Mouse (Mus musculus) gastrocnemius, postnatal 14 days (tissue): ENCODE results near the gene Lims1. TPM values are rescaled to one million over a fixed set of nuclear protein-coding genes. Genes with fewer than 3 reads are reported as not detected.
A peak's percentile ranks its signal among the peaks of the same experiment; 100 is the strongest.

Experiments
- DNase-seq: peaks from one replicate; pipeline ENCODE4 v3.0.0; 2021; ENCODE audit warnings: mixed read lengths
- intact Hi-C: fragments of 180-260 bp; cut with DNase I; formaldehyde crosslinking; loops from one replicate; pipeline ENCODE4 v1.15.1; 2025; ENCODE audit warnings: low total_unique reads
- total RNA-seq, 2 experiments: library from RNA; stranded (reverse); gene quantifications; 2 replicates each; pipeline ENCODE4 v1.2.3; 2021

The Lims1 gene
- total RNA-seq, 2 experiments from 2014 or later, result 48.4 to 70.7 TPM

GRCm38 (mm10) chr10:58341685-58342084, 18.4 kb downstream of the Lims1 start:
- peak; percentile 49 for DNase-seq
- intact Hi-C loops, result no loop called here

GRCm38 (mm10) chr10:58342199-58342598, 18.9 kb downstream of the Lims1 start:
- intact Hi-C loops, result no loop called here
- no peak for DNase-seq

GRCm38 (mm10) chr10:58343552-58343951, 20.3 kb downstream of the Lims1 start:
- intact Hi-C loops, result no loop called here
- DNase-seq, result no peak

DNA sequence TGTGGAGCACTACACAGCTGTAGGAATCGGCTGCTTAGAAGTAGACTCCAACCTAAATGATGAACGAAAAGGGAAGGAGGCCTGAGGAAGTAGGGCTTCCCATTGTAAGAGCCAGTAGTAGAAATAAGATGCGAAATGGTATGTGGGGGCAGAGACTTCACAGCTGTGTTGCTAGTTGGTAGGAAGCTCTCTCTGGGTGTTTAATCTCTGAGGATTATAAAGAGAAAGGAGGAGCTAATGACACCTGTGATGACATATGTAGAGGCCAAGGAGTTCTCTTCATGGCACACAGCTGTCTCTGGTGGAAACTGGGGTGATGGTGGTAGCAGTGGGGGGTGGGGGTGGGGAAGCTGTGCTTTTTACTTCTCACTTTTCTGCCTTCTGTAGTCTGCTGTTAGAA, 27.3 kb downstream of the Lims1 start:
- no peak for DNase-seq
- intact Hi-C loops, result no loop called here

- intact Hi-C loops, result no loop called here
- no peak for DNase-seq
Measured at GRCm38 (mm10) chr10:58351670-58352069, 28.4 kb downstream of the Lims1 start.

- no peak for DNase-seq
- intact Hi-C loops, result no loop called here
Measured at GRCm38 (mm10) chr10:58352364-58352763, 29.1 kb downstream of the Lims1 start.

- DNase-seq, result no peak
- intact Hi-C loops, result no loop called here
Measured at GRCm38 (mm10) chr10:58354561-58354960, 31.3 kb downstream of the Lims1 start.

- intact Hi-C loops, result no loop called here
Measured at GRCm38 (mm10) chr10:58356460-58356859, 33.2 kb downstream of the Lims1 start.

DNA sequence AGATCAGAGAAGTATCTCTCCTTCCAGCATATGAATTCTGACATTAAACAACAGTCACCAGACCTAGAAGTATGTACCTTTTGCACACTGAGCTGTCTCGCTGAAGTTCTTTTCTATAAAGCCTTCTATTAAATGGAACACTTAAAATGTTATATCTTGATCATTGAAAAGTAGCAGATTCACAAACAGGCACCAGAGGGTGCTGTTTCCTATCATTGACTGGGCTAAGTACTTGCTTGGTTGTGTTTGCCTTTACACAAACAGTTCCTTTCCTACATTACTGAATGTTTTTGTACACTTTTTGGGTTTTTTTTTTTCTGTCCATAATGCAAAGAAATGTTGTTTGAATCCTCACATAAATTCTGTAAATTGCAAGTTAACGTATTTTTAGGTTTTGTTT, 35.9 kb downstream of the Lims1 start:
- DNase-seq, result no peak
- intact Hi-C loops, result no loop called here

More at GRCm38 (mm10) chr10:58356460-58356859, 33.2 kb downstream of the Lims1 start:
- DNase-seq, result no peak

DNA sequence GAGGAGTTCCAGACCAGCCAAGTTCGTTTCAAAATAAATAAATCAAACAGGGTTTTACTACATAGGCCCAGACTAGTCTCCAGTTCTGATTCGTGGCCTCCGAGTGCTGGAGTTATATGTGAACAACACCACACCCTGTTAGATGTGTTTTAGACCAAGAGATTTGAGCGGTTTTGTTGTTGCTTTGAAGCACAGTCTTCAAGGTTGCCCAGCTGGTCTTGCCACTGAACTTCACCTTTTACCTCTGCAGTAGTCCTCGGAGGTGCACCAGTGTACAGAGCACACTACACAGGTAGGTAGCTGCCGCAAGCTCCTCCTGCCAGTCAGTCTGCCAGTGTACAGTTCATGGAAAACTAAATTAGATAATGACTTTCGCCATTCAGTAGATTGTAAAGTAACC, 36.7 kb downstream of the Lims1 start:
- intact Hi-C loops, result no loop called here
- DNase-seq, result no peak

DNA sequence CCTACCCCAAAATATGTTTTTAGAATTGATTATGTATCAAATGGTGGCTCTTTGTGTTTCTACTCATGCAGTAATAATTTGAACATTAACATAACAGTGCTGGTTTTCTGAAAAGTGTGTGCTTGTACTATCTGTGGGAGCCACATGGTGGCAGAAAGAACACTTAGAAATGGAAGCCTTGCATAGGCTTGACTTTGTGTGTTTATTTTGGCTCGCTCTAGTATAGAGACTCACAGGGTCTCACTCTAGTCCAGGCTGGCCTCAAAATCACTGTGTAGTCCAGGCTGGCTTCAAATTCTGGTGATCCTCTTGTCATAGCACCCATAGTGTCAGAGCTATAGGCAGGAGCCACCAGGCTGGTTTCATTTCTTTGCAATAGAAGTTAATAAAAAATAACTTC, 39.5 kb downstream of the Lims1 start:
- no peak for DNase-seq
- intact Hi-C loops, result no loop called here

GRCm38 (mm10) chr10:58364770-58365515, 41.7 kb downstream of the Lims1 start:
- DNase-seq, result no peak
- intact Hi-C loops, result no loop called here

DNA sequence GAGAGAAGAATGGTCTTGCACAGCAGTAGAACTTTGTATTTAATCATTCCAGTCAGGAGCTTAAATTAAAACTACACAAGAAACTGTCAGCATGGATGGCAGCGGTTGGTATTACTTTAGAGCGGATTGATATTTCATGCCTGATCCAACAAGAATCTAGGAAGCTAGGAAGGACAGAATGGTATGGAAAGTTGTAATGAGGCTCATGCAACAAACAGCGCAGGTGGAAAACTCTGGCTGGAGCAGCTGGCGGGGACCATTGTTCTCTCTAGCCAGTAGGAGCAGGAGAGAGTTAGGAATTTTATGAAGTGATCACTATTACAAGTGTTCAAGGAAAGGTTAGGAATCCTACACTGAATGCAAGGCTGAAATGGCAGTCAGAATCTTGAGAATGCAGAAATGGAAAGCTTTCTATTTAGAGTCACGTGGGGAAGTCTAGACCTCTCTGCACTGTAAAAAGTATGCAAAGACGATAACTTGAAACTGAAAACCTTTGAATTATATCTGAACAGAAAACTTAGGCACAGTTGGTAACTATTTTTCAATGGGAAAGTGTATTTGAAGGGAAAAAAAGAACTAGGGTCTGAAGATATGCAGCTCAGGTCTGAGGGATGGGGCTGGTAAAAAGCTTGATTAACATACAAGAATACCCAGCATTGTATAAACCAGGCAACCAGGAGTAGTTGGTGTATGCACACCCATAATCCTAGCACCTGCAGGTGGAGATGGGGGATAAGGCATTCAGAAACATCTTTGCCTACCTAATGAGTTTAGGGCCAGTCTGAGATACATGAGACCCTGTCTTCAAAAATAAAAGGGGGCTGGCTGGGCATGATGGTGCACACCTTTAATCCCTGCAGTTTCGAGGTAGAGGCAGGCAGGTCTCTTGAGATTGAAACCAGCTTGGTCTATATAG, 45.8 kb downstream of the Lims1 start:
- intact Hi-C loops, result no loop called here
- DNase-seq, result no peak

- no peak for DNase-seq
- intact Hi-C loops, result no loop called here
Measured at GRCm38 (mm10) chr10:58369707-58370093, 46.4 kb downstream of the Lims1 start.

- no peak for DNase-seq
- intact Hi-C loops, result no loop called here
Measured at GRCm38 (mm10) chr10:58370143-58370542, 46.9 kb downstream of the Lims1 start.

- intact Hi-C loops, result no loop called here
- no peak for DNase-seq
Measured at GRCm38 (mm10) chr10:58370559-58370958, 47.3 kb downstream of the Lims1 start.

- no peak for DNase-seq
- intact Hi-C loops, result no loop called here
Measured at GRCm38 (mm10) chr10:58371279-58371842, 48.1 kb downstream of the Lims1 start.

DNA sequence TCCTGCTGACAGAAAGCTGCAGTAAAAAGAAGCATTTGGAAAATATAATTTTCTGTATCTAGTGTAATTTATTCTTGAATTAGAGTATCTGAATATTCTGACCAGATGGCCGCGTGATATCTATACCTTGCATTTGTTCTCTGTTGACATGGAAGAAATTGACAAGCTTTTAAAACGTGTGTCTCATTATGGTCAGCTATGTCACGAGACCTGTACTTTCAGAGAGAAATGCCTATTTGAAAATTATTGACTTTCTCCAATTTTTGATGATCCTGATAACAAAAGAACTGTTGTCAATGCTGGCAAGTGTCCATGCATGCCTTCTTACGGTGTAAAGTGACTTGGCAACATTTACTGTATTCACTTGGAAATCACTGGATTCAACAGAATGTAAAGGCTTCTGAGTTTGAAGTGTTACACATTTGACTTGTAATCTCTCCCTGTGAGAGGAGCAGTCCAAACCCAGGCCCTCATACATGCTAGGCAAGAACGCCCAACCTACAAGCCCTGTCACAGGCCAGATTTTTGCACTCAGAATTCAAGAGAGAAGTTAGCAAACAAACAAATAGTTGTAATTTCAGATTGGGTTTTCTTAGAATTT, 49.3 kb downstream of the Lims1 start:
- intact Hi-C loops, result no loop called here
- no peak for DNase-seq

DNA sequence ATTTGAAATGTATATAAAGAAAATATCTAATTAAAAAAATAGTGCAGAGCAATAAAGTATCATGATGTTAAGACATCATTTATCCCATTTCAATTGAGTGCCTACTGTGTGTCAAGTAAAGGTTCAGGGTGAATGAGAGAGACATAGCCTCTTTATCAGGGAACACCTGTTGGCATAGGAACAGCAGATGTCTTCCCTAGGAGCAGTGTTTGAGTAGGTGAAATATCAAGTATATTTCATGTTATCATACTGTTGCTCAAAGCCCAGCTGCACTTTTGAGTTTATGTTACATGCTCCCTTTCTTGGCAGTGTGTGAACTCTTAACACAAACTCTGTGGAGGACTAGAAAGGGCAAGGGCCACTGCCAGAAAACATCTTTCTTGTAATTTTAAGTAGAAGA, 50.6 kb downstream of the Lims1 start:
- no peak for DNase-seq
- intact Hi-C loops, result no loop called here

DNA sequence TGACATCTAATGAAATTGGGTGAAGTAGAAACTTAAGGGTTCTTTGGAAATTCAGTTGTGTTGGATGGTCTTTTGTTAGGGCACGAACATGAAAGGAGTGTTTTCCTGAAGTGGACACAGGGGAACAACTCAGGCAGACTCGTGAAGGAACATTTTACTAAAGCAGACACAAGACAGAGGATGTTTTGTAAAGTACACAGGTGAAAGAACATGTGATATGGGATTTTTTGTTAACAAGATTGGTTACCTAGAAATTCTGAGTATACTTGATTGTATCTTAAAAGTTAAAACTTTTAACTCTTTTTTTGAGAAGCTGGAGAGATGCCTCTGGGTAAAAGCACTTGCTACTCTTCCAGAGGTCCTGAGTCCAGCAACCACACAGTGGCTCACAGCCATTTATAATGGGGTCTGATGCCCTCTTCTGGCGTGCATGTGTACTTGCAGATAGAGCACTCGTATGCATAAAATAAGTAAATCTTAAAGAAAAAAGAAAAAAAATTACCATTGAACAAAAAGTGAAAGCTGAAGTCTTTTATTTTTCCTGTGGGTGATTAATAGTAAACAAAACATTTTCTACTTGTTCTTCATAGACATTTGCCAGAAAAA, 54.4 kb downstream of the Lims1 start:
- DNase-seq, result peak; percentile 30
- intact Hi-C loops, result no loop called here
